In genomic region chr4:84457512-84458217, GRCm38 (mm10) we compare ENCODE assay signal across 12 mouse cellular contexts.
DNase-seq lines count a peak whose midpoint lies in the region; TF ChIP-seq lines count a peak whose summit lies in the region.
"Had no signal": no experiment of that assay in that cellular context is flagged by ENCODE, and none has a peak within 500 bp of the region (broad histone marks: within the 10 kb centered on the region; RNA-seq: fewer than 3 reads in every experiment).

No protein-coding gene starts in this region.

- 91% methylated on average over 10 of the region's 10 CpGs for WGBS in cerebellum, adult 2 months

- TF ChIP-seq CTCF in cerebellum, adult 2 months (IDR thresholded peaks at IDR 0.05; ENCODE audit: borderline replicate concordance, insufficient read depth, low read depth, low read length) = no peak
- no peak for TF ChIP-seq CTCF in left cerebral cortex, adult 2 months (IDR thresholded peaks at IDR 0.05)

- no peaks in the 10 kb centered on the region for H3K27me3 ChIP-seq in cerebellum, adult 2 months (ENCODE audit: control insufficient read depth, insufficient read depth, low read length)
- H3K27me3 ChIP-seq: liver, embryonic 15.5 days had no signal

- intact Hi-C loops in heart, postnatal 25 days (cut with DNase I) = no loop called here
- intact Hi-C loops in heart, postnatal 10 days (cut with DNase I) = no loop called here
- intact Hi-C loops in left cerebral cortex, adult 2 months (cut with DNase I) = no loop called here

- H3K4me1 ChIP-seq in cerebellum, adult 2 months (ENCODE audit: control insufficient read depth, insufficient read depth, low read length) = no peaks in the 10 kb centered on the region; the same call in 1 of the 2 replicates
- H3K4me1 ChIP-seq: liver, embryonic 15.5 days had no signal

- H3K27ac ChIP-seq in cerebellum, adult 2 months (ENCODE audit: insufficient read depth, low read length) = no peak overlapping the region
- H3K27ac ChIP-seq in left cerebral cortex, adult 2 months = no peak overlapping the region
- H3K27ac ChIP-seq: liver, embryonic 15.5 days had no signal

- peak; percentile 20 to 36 for DNase-seq in heart, adult 18-20 months
- no peak for DNase-seq in heart, postnatal 25 days (ENCODE audit: low spot score)
- DNase-seq in ovary, adult 18-20 months (ENCODE audit: low spot score) = peak; percentile 18
- no peak for DNase-seq in ovary, postnatal 14 days (ENCODE audit: low spot score)
- peak; percentile 24 to 34 for DNase-seq in heart, postnatal 10 days
- DNase-seq in adrenal gland, postnatal 14 days = no peak
- DNase-seq in cerebellum, adult 2 months = no peak
- DNase-seq in left cerebral cortex, adult 2 months (ENCODE audit: extremely low spot score in 1 of 2, low spot score in 2 of 2) = no peak
- DNase-seq: adrenal gland, postnatal 10 days; spleen, adult 18-20 months had no signal

- TF ChIP-seq POLR2A in cerebellum, adult 2 months (IDR thresholded peaks at IDR 0.05; ENCODE audit: borderline replicate concordance, insufficient read depth, low read length) = no peak

- no peak overlapping the region for H3K4me3 ChIP-seq in cerebellum, adult 2 months (replicated peaks; ENCODE audit: insufficient read depth, low read depth, low read length)
- H3K4me3 ChIP-seq in left cerebral cortex, adult 2 months = no peak overlapping the region
- H3K4me3 ChIP-seq: erythroblast, embryonic 14.5 days; liver, embryonic 15.5 days had no signal

Comparison
In these comparisons a context has a peak if more than half of its experiments do, and no peak if none do; other contexts are left out.
1. DNase-seq: peak in heart, adult 18-20 months (2 of 2), ovary, adult 18-20 months (single experiment) and heart, postnatal 10 days (2 of 2); none in heart, postnatal 25 days (single experiment), ovary, postnatal 14 days (single experiment), adrenal gland, postnatal 14 days (single experiment), cerebellum, adult 2 months (0 of 2) and left cerebral cortex, adult 2 months (0 of 2).